Mouse (Mus musculus): ENCODE data around the gene Kif2c. TPM values are rescaled to one million over a fixed set of nuclear protein-coding genes. Genes with fewer than 3 reads are reported as not detected.

Gene Kif2c
- polyA plus RNA-seq, 1 experiment from 2014 or later = 45.8 TPM

- Histone ChIP-seq H3K27ac (replicated peaks) (no peak overlapping the region), H3K9me3 (replicated peaks) (no peaks in the 10 kb centered on the region), H3K9ac (no peak overlapping the region), H3K4me1 (peaks cover 13% of the 10 kb centered on the region), H3K36me3 (no peaks in the 10 kb centered on the region), H3K27me3 (no peaks in the 10 kb centered on the region), H3K4me2 (replicated peaks) (no peak overlapping the region), H3K4me3 (replicated peaks) (no peak overlapping the region)
- ATAC-seq (ENCODE audit: insufficient number of reproducible peaks, low FRiP score, low TSS enrichment, low read depth) = no peak
- WGBS = 79% methylated on average over 6 of the region's 6 CpGs
These were observed 31.8 kb upstream of the Kif2c start for GRCm38 (mm10) chr4:117214250-117214649.

- Histone ChIP-seq H3K4me3 (replicated peaks) (no peak overlapping the region), H3K4me2 (replicated peaks) (peak overlapping the region; percentile 18), H3K9ac (no peak overlapping the region), H3K27me3 (no peaks in the 10 kb centered on the region), H3K36me3 (no peaks in the 10 kb centered on the region), H3K4me1 (no peaks in the 10 kb centered on the region), H3K9me3 (replicated peaks) (no peaks in the 10 kb centered on the region), H3K27ac (replicated peaks) (no peak overlapping the region)
- whole genome bisulfite sequencing = 4% methylated on average over 20 of the region's 20 CpGs
- ATAC-seq (ENCODE audit: insufficient number of reproducible peaks, low FRiP score, low TSS enrichment, low read depth) = no peak
These were observed 28.0 kb upstream of the Kif2c start for GRCm38 (mm10) chr4:117210147-117211074.

GRCm38 (mm10) chr4:117209592-117209991 is 27.2 kb upstream of the Kif2c start:
- 77% methylated on average over 6 of the region's 6 CpGs for WGBS
- no peaks in the 10 kb centered on the region for H3K27me3 ChIP-seq
- no peak overlapping the region for H3K9ac ChIP-seq
- H3K27ac ChIP-seq (replicated peaks) = no peak overlapping the region
- no peaks in the 10 kb centered on the region for H3K9me3 ChIP-seq (replicated peaks)
- no peaks in the 10 kb centered on the region for H3K4me1 ChIP-seq
- H3K4me3 ChIP-seq (replicated peaks) = no peak overlapping the region
- no peak for ATAC-seq (ENCODE audit: insufficient number of reproducible peaks, low FRiP score, low TSS enrichment, low read depth)
- no peak overlapping the region for H3K4me2 ChIP-seq (replicated peaks)
- H3K36me3 ChIP-seq = no peaks in the 10 kb centered on the region

GRCm38 (mm10) chr4:117202992-117203354 is 20.5 kb upstream of the Kif2c start:
- no peaks in the 10 kb centered on the region for H3K9me3 ChIP-seq (replicated peaks)
- peaks cover 3% of the 10 kb centered on the region; the same call in 1 of the 2 replicates for H3K4me1 ChIP-seq
- WGBS = 59% methylated on average over 4 of the region's 4 CpGs
- no peaks in the 10 kb centered on the region for H3K27me3 ChIP-seq
- ATAC-seq (ENCODE audit: insufficient number of reproducible peaks, low FRiP score, low TSS enrichment, low read depth) = 0 out of 2 replicates have a peak, but pooled peaks have one; percentile 29
- no peak overlapping the region for H3K9ac ChIP-seq
- no peak overlapping the region for H3K4me2 ChIP-seq (replicated peaks)
- H3K4me3 ChIP-seq (replicated peaks) = no peak overlapping the region
- no peaks in the 10 kb centered on the region for H3K36me3 ChIP-seq
- H3K27ac ChIP-seq (replicated peaks) = peak overlapping the region; percentile 85; the same call in 1 of the 2 replicates

GRCm38 (mm10) chr4:117202046-117202991 is 19.9 kb upstream of the Kif2c start:
- ATAC-seq (ENCODE audit: insufficient number of reproducible peaks, low FRiP score, low TSS enrichment, low read depth) = peak; percentile 77; the same call in 1 of the 2 replicates
- H3K4me1 ChIP-seq = peaks cover 3% of the 10 kb centered on the region; the same call in 1 of the 2 replicates
- peak overlapping the region; percentile 85 for H3K27ac ChIP-seq (replicated peaks)
- peak overlapping the region; percentile 9; the same call in 1 of the 2 replicates for H3K9ac ChIP-seq
- 1% methylated on average over 25 of the region's 25 CpGs for WGBS
- no peaks in the 10 kb centered on the region for H3K36me3 ChIP-seq
- peak overlapping the region; percentile 51 for H3K4me2 ChIP-seq (replicated peaks)
- no peaks in the 10 kb centered on the region for H3K27me3 ChIP-seq
- peak overlapping the region; percentile 37 for H3K4me3 ChIP-seq (replicated peaks)
- H3K9me3 ChIP-seq (replicated peaks) = no peaks in the 10 kb centered on the region

- Histone ChIP-seq H3K4me1 (0 out of 2 replicates have a peak, but pooled peaks cover 6% of the 10 kb centered on the region), H3K9me3 (replicated peaks) (no peaks in the 10 kb centered on the region), H3K27me3 (no peaks in the 10 kb centered on the region), H3K36me3 (no peaks in the 10 kb centered on the region), H3K4me3 (replicated peaks) (no peak overlapping the region), H3K9ac (no peak overlapping the region), H3K4me2 (replicated peaks) (no peak overlapping the region), H3K27ac (replicated peaks) (no peak overlapping the region)
- 92% methylated on average over 14 of the region's 14 CpGs for WGBS
- no peak for ATAC-seq (ENCODE audit: insufficient number of reproducible peaks, low FRiP score, low TSS enrichment, low read depth)
These were observed 9.4 kb upstream of the Kif2c start for GRCm38 (mm10) chr4:117191804-117192203.

- Histone ChIP-seq H3K27me3 (no peaks in the 10 kb centered on the region), H3K4me3 (replicated peaks) (no peak overlapping the region), H3K4me2 (replicated peaks) (no peak overlapping the region), H3K27ac (replicated peaks) (peak overlapping the region; percentile 90), H3K9ac (0 out of 2 replicates have a peak overlapping the region, but pooled peaks have one; percentile 15), H3K9me3 (replicated peaks) (no peaks in the 10 kb centered on the region), H3K4me1 (0 out of 2 replicates have a peak, but pooled peaks cover 6% of the 10 kb centered on the region), H3K36me3 (no peaks in the 10 kb centered on the region)
- WGBS = 59% methylated on average over 7 of the region's 7 CpGs
- no peak for ATAC-seq (ENCODE audit: insufficient number of reproducible peaks, low FRiP score, low TSS enrichment, low read depth)
These were observed 8.2 kb upstream of the Kif2c start for GRCm38 (mm10) chr4:117190660-117191059.

- Histone ChIP-seq H3K36me3 (no peaks in the 10 kb centered on the region), H3K9ac (peak overlapping the region; percentile 57), H3K27me3 (no peaks in the 10 kb centered on the region), H3K27ac (replicated peaks) (peak overlapping the region; percentile 90), H3K9me3 (replicated peaks) (no peaks in the 10 kb centered on the region), H3K4me3 (replicated peaks) (peak overlapping the region; percentile 40), H3K4me1 (0 out of 2 replicates have a peak, but pooled peaks cover 6% of the 10 kb centered on the region), H3K4me2 (replicated peaks) (peak overlapping the region; percentile 50)
- ATAC-seq (ENCODE audit: insufficient number of reproducible peaks, low FRiP score, low TSS enrichment, low read depth) = peak; percentile 90
- under 1% methylated on average over 9 of the region's 9 CpGs for WGBS
These were observed 7.6 kb upstream of the Kif2c start for GRCm38 (mm10) chr4:117189856-117190543.

GRCm38 (mm10) chr4:117189382-117189855 is 7.0 kb upstream of the Kif2c start:
- Histone ChIP-seq H3K4me3 (replicated peaks) (peak overlapping the region; percentile 40), H3K27me3 (no peaks in the 10 kb centered on the region), H3K9ac (peak overlapping the region; percentile 57), H3K9me3 (replicated peaks) (no peaks in the 10 kb centered on the region), H3K4me2 (replicated peaks) (peak overlapping the region; percentile 50), H3K36me3 (no peaks in the 10 kb centered on the region), H3K27ac (replicated peaks) (peak overlapping the region; percentile 90), H3K4me1 (0 out of 2 replicates have a peak, but pooled peaks cover 6% of the 10 kb centered on the region)
- peak; percentile 82 for ATAC-seq (ENCODE audit: insufficient number of reproducible peaks, low FRiP score, low TSS enrichment, low read depth)
- under 1% methylated on average over 16 of the region's 16 CpGs for WGBS

GRCm38 (mm10) chr4:117188969-117189368 is 6.5 kb upstream of the Kif2c start:
- Histone ChIP-seq H3K27me3 (no peaks in the 10 kb centered on the region), H3K4me1 (0 out of 2 replicates have a peak, but pooled peaks cover 6% of the 10 kb centered on the region), H3K9me3 (replicated peaks) (no peaks in the 10 kb centered on the region), H3K27ac (replicated peaks) (peak overlapping the region; percentile 90), H3K4me3 (replicated peaks) (peak overlapping the region; percentile 40), H3K36me3 (no peaks in the 10 kb centered on the region), H3K9ac (no peak overlapping the region; the same call in 1 of the 2 replicates), H3K4me2 (replicated peaks) (peak overlapping the region; percentile 50)
- WGBS = 61% methylated on average over 3 of the region's 3 CpGs
- no peak for ATAC-seq (ENCODE audit: insufficient number of reproducible peaks, low FRiP score, low TSS enrichment, low read depth)

Measured in embryonic facial prominence, embryonic 15.5 days (tissue).